Mouse (Mus musculus): Measurements from ENCODE around the gene Chrna9. TPM values are rescaled to one million over a fixed set of nuclear protein-coding genes. Genes with fewer than 3 reads are reported as not detected.

Chrna9 gene
- total and polyA plus RNA-seq, 3 experiments = 0.57 TPM; not detected in 2

DNA sequence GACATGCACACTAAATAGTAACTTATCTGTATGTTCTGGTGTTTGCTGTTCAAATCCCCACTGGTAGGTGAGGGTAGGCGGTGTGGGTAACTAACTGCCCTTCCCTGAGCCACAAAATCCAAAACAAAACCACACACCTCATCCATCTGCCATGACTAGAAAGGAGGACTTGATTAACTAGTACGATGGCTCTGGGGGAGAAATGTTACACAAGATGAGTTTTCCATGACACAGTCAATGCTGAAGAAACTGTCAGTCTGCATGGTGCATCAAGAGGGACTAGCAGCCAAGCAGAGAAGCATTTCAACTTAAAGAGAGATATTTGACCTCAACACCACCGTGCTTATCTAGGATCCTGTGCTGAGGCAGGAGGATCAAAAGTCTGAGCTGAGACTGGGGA lies 36.0 kb upstream of the Chrna9 start:
- dilution Hi-C loops (cut with MboI; ENCODE audit: extremely low pct_ligation_motif_present, extremely low pct_unique_long_range_greater_than_20kb, low sequenced_read_pairs) = no loop called here
- peaks cover 2 to 46% of the 10 kb centered on the region in 2 experiments; a peak in 3 of 4 replicates for H3K4me1 ChIP-seq (ENCODE audit: control insufficient read depth in 1 of 2, insufficient read depth in 2 of 2)
- no peak overlapping the region for H3K9ac ChIP-seq (ENCODE audit: insufficient read depth, low read depth)
- TF ChIP-seq SMC3 (IDR thresholded peaks at IDR 0.05; ENCODE audit: low read depth, low read length) (no peak), MAFK (IDR thresholded peaks at IDR 0.05; ENCODE audit: insufficient replicate concordance, low read length) (no peak), USF1 (IDR thresholded peaks at IDR 0.05; ENCODE audit: low read depth, low read length) (no peak), NELFE (IDR thresholded peaks at IDR 0.05; ENCODE audit: low read depth, low read length) (no peak), IRF4 (IDR thresholded peaks at IDR 0.05; ENCODE audit: low read depth, low read length) (no peak), CHD1 (IDR thresholded peaks at IDR 0.05; ENCODE audit: low read depth, low read length) (no peak), MXI1 (IDR thresholded peaks at IDR 0.05; ENCODE audit: low read depth, low read length) (no peak), RAD21 (IDR thresholded peaks at IDR 0.05; ENCODE audit: low read depth, low read length) (no peak), GABPA (IDR thresholded peaks at IDR 0.05; ENCODE audit: insufficient replicate concordance, low read depth, low read length) (no peak), ZKSCAN1 (IDR thresholded peaks at IDR 0.05; ENCODE audit: borderline replicate concordance, low read depth, low read length) (no peak), ELF1 (IDR thresholded peaks at IDR 0.05; ENCODE audit: low read depth, low read length) (no peak), HCFC1 (IDR thresholded peaks at IDR 0.05; ENCODE audit: low read depth, low read length) (no peak), TBP (conservative IDR thresholded peaks at IDR 0.05; ENCODE audit: low read depth, low read length) (no peak), MYC (IDR thresholded peaks at IDR 0.05; ENCODE audit: low read depth, low read length) (no peak), MAZ (IDR thresholded peaks at IDR 0.05; ENCODE audit: low read depth, low read length) (no peak), CHD2 (IDR thresholded peaks at IDR 0.05; ENCODE audit: low read length) (no peak), MAX (IDR thresholded peaks at IDR 0.05; ENCODE audit: low read length) (no peak)
- H3K36me3 ChIP-seq (replicated peaks in 1 of 2; ENCODE audit: control insufficient read depth in 1 of 2, insufficient read depth in 1 of 2, low read length in 1 of 2) = peaks cover 12 to 23% of the 10 kb centered on the region in 2 experiments
- H3K27ac ChIP-seq (ENCODE audit: insufficient read depth, low read depth) = no peak overlapping the region
- H3K4me2 ChIP-seq (ENCODE audit: insufficient read depth, low read depth, poor library complexity, severe bottlenecking) = no peak overlapping the region
- in situ Hi-C loops (cut with MboI; ENCODE audit: low pct_ligation_motif_present, low pct_unique_long_range_greater_than_20kb, low sequenced_read_pairs) = no loop called here
- H3K4me3 ChIP-seq (replicated peaks in 1 of 3; ENCODE audit: low read depth in 2 of 3, low read length in 2 of 3, poor library complexity in 1 of 3) = no peak overlapping the region
- H3K79me2 ChIP-seq (replicated peaks; ENCODE audit: control insufficient read depth, extremely low read depth, insufficient read depth, poor library complexity, severe bottlenecking) = no peaks in the 10 kb centered on the region
- no peak for DNase-seq (ENCODE audit: extremely low read depth)
- peaks cover 10% of the 10 kb centered on the region for H3K9me3 ChIP-seq (replicated peaks; ENCODE audit: low read length)
- H3K27me3 ChIP-seq (replicated peaks) = no peaks in the 10 kb centered on the region

- Histone ChIP-seq H3K27me3 (replicated peaks) (no peaks in the 10 kb centered on the region), H3K36me3 (replicated peaks in 1 of 2; ENCODE audit: control insufficient read depth in 1 of 2, insufficient read depth in 1 of 2, low read length in 1 of 2) (peaks cover 5 to 12% of the 10 kb centered on the region in 2 experiments), H3K79me2 (replicated peaks; ENCODE audit: control insufficient read depth, extremely low read depth, insufficient read depth, poor library complexity, severe bottlenecking) (no peaks in the 10 kb centered on the region), H3K27ac (ENCODE audit: insufficient read depth, low read depth) (no peak overlapping the region), H3K4me2 (ENCODE audit: insufficient read depth, low read depth, poor library complexity, severe bottlenecking) (no peak overlapping the region), H3K4me1 (ENCODE audit: control insufficient read depth in 1 of 2, insufficient read depth in 2 of 2) (peaks cover 2 to 35% of the 10 kb centered on the region in 2 experiments; a peak in 3 of 4 replicates), H3K9me3 (replicated peaks; ENCODE audit: low read length) (peaks cover 10% of the 10 kb centered on the region), H3K4me3 (replicated peaks in 1 of 3; ENCODE audit: low read depth in 2 of 3, low read length in 2 of 3, poor library complexity in 1 of 3) (no peak overlapping the region), H3K9ac (ENCODE audit: insufficient read depth, low read depth) (no peak overlapping the region)
- dilution Hi-C loops (cut with MboI; ENCODE audit: extremely low pct_ligation_motif_present, extremely low pct_unique_long_range_greater_than_20kb, low sequenced_read_pairs) = no loop called here
- DNase-seq (ENCODE audit: extremely low read depth) = no peak
- in situ Hi-C loops (cut with MboI; ENCODE audit: low pct_ligation_motif_present, low pct_unique_long_range_greater_than_20kb, low sequenced_read_pairs) = no loop called here
- no peak for TF ChIP-seq MAFK (IDR thresholded peaks at IDR 0.05; ENCODE audit: insufficient replicate concordance, low read length)
- no peak for TF ChIP-seq TCF12 (IDR thresholded peaks at IDR 0.05; ENCODE audit: low read depth, low read length)
- TF ChIP-seq CHD1 (IDR thresholded peaks at IDR 0.05; ENCODE audit: low read depth, low read length) = no peak
- TF ChIP-seq MYC (IDR thresholded peaks at IDR 0.05; ENCODE audit: low read depth, low read length) = no peak
- TF ChIP-seq TBP (conservative IDR thresholded peaks at IDR 0.05; ENCODE audit: low read depth, low read length) = no peak
- no peak for TF ChIP-seq PAX5 (IDR thresholded peaks at IDR 0.05; ENCODE audit: low read length)
- no peak for TF ChIP-seq MXI1 (IDR thresholded peaks at IDR 0.05; ENCODE audit: low read depth, low read length)
- TF ChIP-seq SIN3A (IDR thresholded peaks at IDR 0.05; ENCODE audit: low read length) = no peak
Observed at GRCm38 (mm10) chr5:65900113-65900512, 34.6 kb upstream of the Chrna9 start.
